Mouse (Mus musculus): Measurements from ENCODE around the gene Megf6. TPM values are rescaled to one million over a fixed set of nuclear protein-coding genes. Genes with fewer than 3 reads are reported as not detected.

Gene Megf6
- total RNA-seq, 2 experiments from 2014 or later: not detected

- ATAC-seq (replicated peaks; ENCODE audit: low FRiP score, poor library complexity, severe bottlenecking): peak; percentile 74
Measured at GRCm38 (mm10) chr4:154246115-154247040, 75.8 kb downstream of the Megf6 start.

GRCm38 (mm10) chr4:154247207-154248091 lies 76.9 kb downstream of the Megf6 start:
- no peak for ATAC-seq (replicated peaks; ENCODE audit: low FRiP score, poor library complexity, severe bottlenecking)

GRCm38 (mm10) chr4:154248092-154248805 lies 77.7 kb downstream of the Megf6 start:
- no peak for ATAC-seq (replicated peaks; ENCODE audit: low FRiP score, poor library complexity, severe bottlenecking)

DNA sequence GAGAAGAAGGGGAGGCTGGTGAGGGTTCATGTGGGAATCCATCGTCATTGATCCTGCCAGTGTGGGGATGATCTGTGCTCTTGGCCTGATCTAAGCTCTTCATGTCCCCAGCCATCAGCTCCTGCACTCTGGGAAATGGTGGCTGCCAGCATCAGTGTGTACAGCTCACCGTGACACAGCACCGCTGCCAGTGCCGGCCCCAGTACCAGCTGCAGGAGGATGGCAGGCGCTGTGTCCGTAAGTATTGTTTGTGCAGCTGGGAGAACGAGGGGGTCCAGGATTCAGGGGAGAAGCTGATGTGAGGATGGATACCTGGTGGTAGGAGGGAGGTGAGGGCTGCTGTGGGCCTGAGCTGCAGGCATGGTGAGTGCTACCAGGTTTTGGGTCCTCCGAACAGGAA lies 78.8 kb downstream of the Megf6 start:
- no peak for ATAC-seq (replicated peaks; ENCODE audit: low FRiP score, poor library complexity, severe bottlenecking)

- no peak for ATAC-seq (replicated peaks; ENCODE audit: low FRiP score, poor library complexity, severe bottlenecking)
Measured at GRCm38 (mm10) chr4:154252537-154253255, 82.2 kb downstream of the Megf6 start.

- ATAC-seq (replicated peaks; ENCODE audit: low FRiP score, poor library complexity, severe bottlenecking): no peak
Measured at GRCm38 (mm10) chr4:154260755-154261154, 90.2 kb downstream of the Megf6 start.

- no peak for ATAC-seq (replicated peaks; ENCODE audit: low FRiP score, poor library complexity, severe bottlenecking)
Measured at GRCm38 (mm10) chr4:154262071-154262470, 91.5 kb downstream of the Megf6 start.

GRCm38 (mm10) chr4:154267511-154267910 lies 97.0 kb downstream of the Megf6 start:
- ATAC-seq (replicated peaks; ENCODE audit: low FRiP score, poor library complexity, severe bottlenecking): no peak

DNA sequence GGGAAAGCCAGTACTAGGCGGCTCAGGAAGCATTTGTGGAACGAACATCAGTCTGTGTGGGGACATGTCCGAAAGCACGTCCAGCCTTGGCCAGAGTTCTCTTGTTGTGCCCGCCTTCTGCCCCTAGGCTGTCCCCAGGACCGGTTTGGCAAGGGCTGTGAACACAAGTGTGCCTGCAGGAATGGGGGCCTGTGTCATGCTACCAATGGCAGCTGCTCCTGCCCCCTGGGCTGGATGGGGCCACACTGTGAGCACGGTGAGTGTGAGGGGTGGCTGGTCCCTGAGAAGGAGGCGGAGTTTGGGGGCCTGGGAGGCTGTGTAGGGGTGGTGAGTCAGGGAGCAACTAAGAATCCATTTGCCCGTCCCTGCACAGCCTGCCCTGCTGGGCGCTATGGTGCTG lies 99.0 kb downstream of the Megf6 start:
- ATAC-seq (replicated peaks; ENCODE audit: low FRiP score, poor library complexity, severe bottlenecking): no peak

DNA sequence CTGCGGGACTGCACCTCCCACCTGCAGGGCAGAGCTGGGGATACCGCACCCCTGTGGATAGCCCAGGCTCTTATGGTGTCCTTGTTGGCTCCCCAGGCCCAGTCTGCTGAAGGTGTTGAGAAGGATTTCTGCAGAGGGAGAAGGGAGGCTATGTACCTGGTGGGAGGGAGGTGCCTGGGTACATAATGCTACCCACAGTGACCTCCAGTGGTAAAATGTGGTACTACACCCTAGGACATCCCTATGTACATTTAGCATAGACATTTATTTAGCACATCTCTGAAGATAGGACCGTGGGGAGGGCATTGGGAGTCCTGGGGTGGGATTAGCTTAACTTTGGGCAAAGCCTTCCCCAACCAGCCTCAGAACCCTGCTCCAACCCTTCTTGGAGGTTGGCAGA lies 102.5 kb downstream of the Megf6 start:
- ATAC-seq (replicated peaks; ENCODE audit: low FRiP score, poor library complexity, severe bottlenecking): peak; percentile 61; the same call in 1 of the 2 replicates

- no peak for ATAC-seq (replicated peaks; ENCODE audit: low FRiP score, poor library complexity, severe bottlenecking)
Measured at GRCm38 (mm10) chr4:154279481-154279880, 109.0 kb downstream of the Megf6 start.

DNA sequence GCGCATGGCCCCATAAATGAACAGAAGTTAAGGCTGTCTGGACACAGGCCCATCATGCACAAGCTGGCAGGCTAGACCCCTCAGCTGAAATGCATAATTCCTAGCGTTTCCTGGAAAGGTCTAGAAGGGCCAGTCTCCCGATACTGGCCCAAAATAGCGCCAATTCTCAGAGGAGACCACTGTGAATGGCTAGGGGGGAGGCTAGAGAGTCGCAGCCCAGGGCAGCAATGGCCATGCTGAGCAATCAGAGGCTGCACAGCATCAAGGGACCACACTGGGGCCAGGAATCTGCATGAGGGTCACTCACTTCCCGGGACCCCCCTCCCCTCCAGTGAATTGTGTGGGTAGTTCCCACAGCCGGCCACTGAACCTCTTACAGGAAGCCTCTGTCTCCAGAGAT lies 113.1 kb downstream of the Megf6 start:
- no peak for ATAC-seq (replicated peaks; ENCODE audit: low FRiP score, poor library complexity, severe bottlenecking)

- no peak for ATAC-seq (replicated peaks; ENCODE audit: low FRiP score, poor library complexity, severe bottlenecking)
Measured at GRCm38 (mm10) chr4:154293735-154294201, 123.2 kb downstream of the Megf6 start.

DNA sequence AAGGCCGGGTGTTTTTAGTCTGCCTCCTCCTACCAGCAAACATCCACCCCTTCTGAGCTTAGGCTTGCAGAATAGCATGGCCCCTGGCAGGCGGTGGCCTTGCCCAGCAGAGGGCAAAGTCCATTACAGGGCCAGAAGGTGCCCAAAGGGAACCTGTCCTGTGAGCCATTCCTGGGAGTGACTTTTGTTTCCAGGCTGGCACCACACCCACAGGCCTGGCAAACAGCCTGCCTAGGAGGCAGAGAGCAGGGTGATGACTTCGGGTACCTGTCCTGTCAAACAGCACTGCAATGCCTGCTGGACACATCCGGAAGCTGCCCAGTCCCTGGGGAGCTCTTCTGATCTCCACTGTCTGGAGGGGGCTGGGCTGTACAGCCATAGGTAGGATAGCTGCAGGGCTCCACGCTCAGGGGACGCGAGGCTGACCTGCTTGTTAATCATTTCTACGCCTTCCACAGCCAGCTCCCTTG lies 123.8 kb downstream of the Megf6 start:
- ATAC-seq (replicated peaks; ENCODE audit: low FRiP score, poor library complexity, severe bottlenecking): no peak

GRCm38 (mm10) chr4:154297761-154298160 lies 127.2 kb downstream of the Megf6 start:
- ATAC-seq (replicated peaks; ENCODE audit: low FRiP score, poor library complexity, severe bottlenecking): 0 out of 2 replicates have a peak, but pooled peaks have one; percentile 14

- no peak for ATAC-seq (replicated peaks; ENCODE audit: low FRiP score, poor library complexity, severe bottlenecking)
Measured at GRCm38 (mm10) chr4:154299541-154300271, 129.2 kb downstream of the Megf6 start.

GRCm38 (mm10) chr4:154301466-154301881 lies 130.9 kb downstream of the Megf6 start, which contains the start of gene Arhgef16:
Gene Arhgef16 (minus strand): TSS chr4:154301676.
- peak; percentile 66; the same call in 1 of the 2 replicates for ATAC-seq (replicated peaks; ENCODE audit: low FRiP score, poor library complexity, severe bottlenecking)

GRCm38 (mm10) chr4:154309131-154309530 lies 138.6 kb downstream of the Megf6 start:
- ATAC-seq (replicated peaks; ENCODE audit: low FRiP score, poor library complexity, severe bottlenecking): no peak
